Mouse (Mus musculus) forebrain, embryonic 16.5 days (tissue): ENCODE data around the gene Otulinl. TPM values are rescaled to one million over a fixed set of nuclear protein-coding genes. Genes with fewer than 3 reads are reported as not detected.
A peak's percentile ranks its signal among the peaks of the same experiment; 100 is the strongest.
"Not testable (repeated sequence)": the region's sequence is repeated elsewhere in the genome, so short reads cannot be mapped to it uniquely, and the experiment has no call there.

Source experiments
- ATAC-seq: fragments of 200-750 bp; cut with Nextera tagmentation; 2 replicates; pipeline ENCODE4 v1.8.0; 2017; ENCODE audit warnings: mild to moderate bottlenecking, moderate library complexity
- H3K27ac ChIP-seq: fragments of 300-500 bp; sonication (generic); 2 replicates; pipeline ENCODE4 v1.5.1; 2014; ENCODE audit warnings: low read length, control low read depth
- H3K27me3 ChIP-seq: fragments of 300-500 bp; sonication (generic); replicated peaks from 2 replicates; pipeline ENCODE4 v1.6.1; 2014; ENCODE audit warnings: low read length; ENCODE audit not compliant: control insufficient read depth, insufficient read depth
- H3K36me3 ChIP-seq: fragments of 300-500 bp; sonication (generic); 2 replicates; pipeline ENCODE4 v1.6.1; 2014; ENCODE audit not compliant: control insufficient read depth, insufficient read depth
- H3K4me1 ChIP-seq: fragments of 300-500 bp; sonication (generic); replicated peaks from 2 replicates; pipeline ENCODE4 v1.6.1; 2014; ENCODE audit warnings: low read length; ENCODE audit not compliant: control insufficient read depth, insufficient read depth
- H3K4me2 ChIP-seq: fragments of 300-500 bp; sonication (generic); 2 replicates; pipeline ENCODE4 v1.6.1; 2014; ENCODE audit warnings: mild to moderate bottlenecking, low read length, control low read depth
- H3K4me3 ChIP-seq: fragments of 300-500 bp; sonication (generic); replicated peaks from 2 replicates; pipeline ENCODE4 v1.5.1; 2014; ENCODE audit warnings: mild to moderate bottlenecking, low read length, control low read depth
- H3K9ac ChIP-seq: fragments of 300-500 bp; sonication (generic); replicated peaks from 2 replicates; pipeline ENCODE4 v1.6.1; 2014; ENCODE audit warnings: low read depth, low read length, control low read depth
- H3K9me3 ChIP-seq: fragments of 300-500 bp; sonication (generic); 2 replicates; pipeline ENCODE4 v1.6.1; 2016; ENCODE audit warnings: low read length; ENCODE audit not compliant: control insufficient read depth
- WGBS: fragments of 180-500 bp; shearing (Covaris S2); extraction: QIAGEN DNeasy Blood & Tissue Kit; methylation state at CpG from one replicate; pipeline ENCODE4 v1.1.7; 2014; 5-methylcytosine and 5-hydroxymethylcytosine counted together
- polyA plus RNA-seq: library from polyadenylated mRNA; unstranded; fragments of >200 nt; fragmentation: Nextera tagmentation; extraction: Ambion mirVana; gene quantifications from 2 replicates; pipeline ENCODE4 v1.2.1, GENCODE M21; 2015

Gene Otulinl
- polyA plus RNA-seq, result 13.6 and 15.3 TPM in 2 replicates

DNA sequence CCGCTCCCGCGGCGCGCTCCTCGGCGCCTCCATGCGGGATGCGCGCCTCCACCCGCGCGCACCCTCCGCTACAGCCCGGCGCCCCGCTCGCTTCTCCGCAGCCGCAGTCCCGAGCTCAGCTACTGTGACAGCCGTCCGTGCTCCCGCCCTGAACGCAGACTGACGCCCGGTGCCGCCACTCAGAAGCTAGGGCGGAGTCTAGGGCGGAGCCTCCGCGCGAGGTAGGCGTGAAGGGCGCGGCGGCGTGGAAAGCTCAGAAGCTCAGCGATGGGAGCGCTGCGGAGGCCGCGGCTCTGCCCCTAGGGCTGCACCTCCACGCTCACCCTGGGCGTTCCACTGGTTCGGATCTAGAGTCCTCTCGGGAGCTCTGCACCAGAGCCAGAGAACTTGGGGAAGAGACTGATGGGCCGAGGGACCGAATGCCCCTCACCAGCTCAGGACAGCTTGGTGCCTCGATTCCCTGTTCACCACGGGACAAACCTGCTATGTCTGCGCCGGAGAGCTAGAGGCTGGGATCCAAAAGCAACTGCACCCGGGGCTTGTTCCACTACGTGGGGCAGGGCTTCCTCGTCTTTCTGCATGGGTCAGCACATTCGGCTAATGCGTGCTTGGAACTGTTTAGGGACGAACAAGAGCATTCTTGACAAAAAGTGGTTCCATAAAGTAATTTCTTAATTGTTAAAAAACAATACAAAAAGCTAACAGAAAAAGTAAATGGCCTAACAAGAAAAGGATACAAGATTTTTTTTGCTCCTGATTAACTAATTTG is at the start of gene Otulinl:
Otulinl (minus strand) TSS at position 161 of the 769 bp plus-strand sequence.
- H3K9ac ChIP-seq, result peak within 1 kb of the TSS; percentile 82
- H3K27me3 ChIP-seq, result no peaks in the 10 kb centered on the region
- H3K4me2 ChIP-seq, result peak within 1 kb of the TSS; percentile 90
- peak; percentile 100 for ATAC-seq
- under 1% methylated on average over 57 of the region's 59 CpGs for WGBS
- no peaks in the 10 kb centered on the region for H3K36me3 ChIP-seq
- no peaks in the 10 kb centered on the region for H3K9me3 ChIP-seq
- peak within 1 kb of the TSS; percentile 67 for H3K4me3 ChIP-seq
- H3K27ac ChIP-seq, result no peak within 1 kb of the TSS; the same call in 1 of the 2 replicates
- H3K4me1 ChIP-seq, result 0 out of 2 replicates have a peak, but pooled peaks cover 2% of the 10 kb centered on the region

DNA sequence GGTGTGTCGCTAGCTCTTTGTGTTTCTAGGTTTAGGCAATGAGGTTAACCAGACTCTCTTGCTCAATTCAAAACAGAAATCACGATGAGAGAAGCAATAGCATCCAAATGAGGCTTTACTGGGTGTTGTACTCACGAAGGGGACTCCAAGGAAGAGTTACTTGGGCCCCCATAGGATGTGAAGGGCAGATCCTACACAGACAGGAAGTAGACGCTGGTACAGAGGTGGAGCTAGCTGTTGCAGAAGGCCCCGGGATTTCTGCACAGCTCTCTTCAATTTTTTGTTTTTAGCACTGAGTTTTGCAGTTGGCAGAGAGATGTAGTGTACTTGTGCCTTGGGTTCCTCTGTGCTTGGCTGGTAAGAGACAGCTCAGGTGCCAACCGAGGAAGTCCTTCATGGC is 44.8 kb upstream of the Otulinl start:
- WGBS, result 76% methylated on average over 6 of the region's 6 CpGs
- no peak overlapping the region for H3K4me3 ChIP-seq
- no peak for ATAC-seq
- H3K9me3 ChIP-seq, result no peaks in the 10 kb centered on the region
- no peaks in the 10 kb centered on the region; the same call in 1 of the 2 replicates for H3K36me3 ChIP-seq
- H3K4me2 ChIP-seq, result no peak overlapping the region
- no peak overlapping the region for H3K9ac ChIP-seq
- H3K27ac ChIP-seq, result no peak overlapping the region
- H3K27me3 ChIP-seq, result no peaks in the 10 kb centered on the region
- no peaks in the 10 kb centered on the region for H3K4me1 ChIP-seq

DNA sequence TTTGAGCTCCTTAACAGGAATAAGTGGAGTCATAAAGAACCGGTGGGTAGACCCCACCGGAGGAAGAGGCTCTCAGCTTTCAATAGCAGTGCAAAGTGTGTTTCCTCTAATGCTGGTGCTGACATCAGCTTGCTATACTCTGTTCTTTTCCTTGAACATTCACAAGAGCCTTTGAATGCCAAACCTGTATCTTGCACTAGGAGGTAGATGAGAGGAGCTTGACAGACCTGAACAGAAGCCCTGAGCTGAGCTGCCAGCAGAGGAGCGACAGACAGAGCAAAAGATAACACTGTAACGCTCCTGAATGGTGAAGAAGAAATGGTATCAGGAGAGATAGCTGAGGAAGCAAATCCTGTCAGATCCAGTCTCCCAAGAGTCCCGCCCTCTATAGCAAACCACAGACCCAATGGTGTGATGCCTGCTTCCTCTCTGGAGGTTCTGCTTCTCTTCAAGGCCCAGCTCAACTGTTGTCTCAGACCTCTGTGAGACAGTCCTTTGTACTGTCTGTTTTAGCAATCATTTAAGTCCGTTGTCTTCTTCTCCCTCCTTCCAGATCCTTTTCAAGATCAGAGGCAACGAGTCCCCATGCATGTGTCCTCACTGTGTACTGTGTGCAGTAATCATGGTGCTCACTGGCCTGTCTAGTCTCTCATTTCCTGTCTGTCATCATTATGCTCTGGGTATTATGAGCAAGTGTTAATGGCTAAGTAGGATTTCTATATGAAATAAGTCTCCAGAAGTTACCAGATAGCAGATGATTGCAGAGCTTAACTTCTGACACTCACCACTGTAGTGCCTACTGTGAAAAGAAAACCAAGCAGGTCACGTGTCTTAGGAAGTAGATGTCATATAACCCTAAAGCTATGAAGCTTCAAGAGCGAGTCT is 43.7 kb upstream of the Otulinl start:
- H3K4me2 ChIP-seq, result no peak overlapping the region
- H3K4me3 ChIP-seq, result no peak overlapping the region
- H3K4me1 ChIP-seq, result no peaks in the 10 kb centered on the region
- H3K27ac ChIP-seq, result no peak overlapping the region
- no peaks in the 10 kb centered on the region for H3K27me3 ChIP-seq
- no peaks in the 10 kb centered on the region for H3K9me3 ChIP-seq
- no peak for ATAC-seq
- H3K9ac ChIP-seq, result no peak overlapping the region
- no peaks in the 10 kb centered on the region; the same call in 1 of the 2 replicates for H3K36me3 ChIP-seq
- WGBS, result 85% methylated on average over 9 of the region's 9 CpGs

DNA sequence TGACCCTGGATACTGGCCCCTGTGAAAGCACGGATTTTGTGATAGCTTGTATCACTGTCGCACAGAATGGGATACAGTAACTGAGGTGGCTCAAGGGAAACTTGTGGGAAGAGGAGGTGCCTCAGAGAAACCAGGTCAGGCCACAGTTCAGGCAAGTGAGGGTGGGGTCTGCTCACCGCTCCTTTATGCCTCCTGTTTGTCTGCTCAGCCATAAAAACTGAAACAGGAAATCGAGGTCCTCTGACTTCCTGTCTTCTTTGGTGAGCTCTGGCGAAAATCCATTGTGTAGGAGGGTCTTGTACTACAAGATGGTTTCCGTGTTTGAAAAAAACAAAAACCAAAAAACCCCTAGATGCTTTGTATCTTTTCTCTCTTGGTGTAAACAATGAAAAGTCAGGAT is 42.9 kb upstream of the Otulinl start:
- no peak overlapping the region for H3K9ac ChIP-seq
- H3K27ac ChIP-seq, result no peak overlapping the region
- H3K27me3 ChIP-seq, result no peaks in the 10 kb centered on the region
- WGBS, result 83% methylated on average over 6 of the region's 6 CpGs
- no peak for ATAC-seq
- H3K4me2 ChIP-seq, result no peak overlapping the region
- H3K4me1 ChIP-seq, result no peaks in the 10 kb centered on the region
- H3K9me3 ChIP-seq, result no peaks in the 10 kb centered on the region
- no peak overlapping the region for H3K4me3 ChIP-seq
- no peaks in the 10 kb centered on the region; the same call in 1 of the 2 replicates for H3K36me3 ChIP-seq

DNA sequence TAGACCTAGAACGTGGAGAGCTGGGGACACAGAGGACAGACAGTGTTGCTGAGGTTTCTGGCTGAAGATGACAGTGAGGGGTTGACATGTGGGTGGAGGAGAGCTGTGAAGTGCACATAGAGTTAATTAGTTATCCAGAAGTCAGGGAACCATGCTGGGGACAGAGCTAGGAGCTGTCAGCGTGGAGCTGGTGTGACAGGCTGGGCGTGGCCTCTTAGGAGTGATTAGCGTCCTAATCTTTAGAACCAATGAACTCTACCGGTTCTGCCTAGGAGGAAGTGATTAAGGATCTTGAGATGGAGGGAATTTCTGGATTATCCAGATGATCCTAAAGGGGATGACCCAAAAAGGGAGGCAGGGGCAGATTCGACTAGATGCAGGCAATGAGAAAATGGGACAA is 42.4 kb upstream of the Otulinl start:
- Histone ChIP-seq H3K4me3 (no peak overlapping the region), H3K27me3 (no peaks in the 10 kb centered on the region)
- ATAC-seq, result no peak

DNA sequence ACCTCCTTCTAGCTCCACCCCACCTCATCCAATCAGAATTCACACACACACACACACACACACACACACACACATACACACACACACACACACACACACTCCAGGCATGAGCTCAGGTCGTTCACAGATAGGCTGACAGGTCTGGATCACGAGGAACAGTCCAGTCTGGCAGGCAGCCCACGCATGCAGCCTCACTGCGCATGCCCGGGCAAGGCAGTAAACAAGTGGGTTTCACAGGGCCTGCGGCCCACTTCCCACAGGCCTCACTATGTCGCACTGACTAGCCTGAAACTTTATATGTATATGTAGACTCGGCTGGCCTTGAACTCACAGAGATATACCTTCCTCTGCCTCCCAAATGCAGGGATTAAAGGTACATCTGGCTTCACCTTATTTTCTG is 38.9 kb upstream of the Otulinl start:
- H3K36me3 ChIP-seq, H3K4me2 ChIP-seq, H3K4me3 ChIP-seq, H3K4me1 ChIP-seq, H3K9ac ChIP-seq, H3K27ac ChIP-seq, H3K27me3 ChIP-seq, ATAC-seq, H3K9me3 ChIP-seq: not testable (repeated sequence)
- WGBS, result 86% methylated on average over 8 of the region's 8 CpGs

More for the DNA sequence above, 42.4 kb upstream of the Otulinl start:
- 62% methylated on average over 6 of the region's 6 CpGs for WGBS
- Histone ChIP-seq H3K36me3 (no peaks in the 10 kb centered on the region; the same call in 1 of the 2 replicates), H3K27ac (no peak overlapping the region), H3K4me1 (no peaks in the 10 kb centered on the region), H3K9ac (no peak overlapping the region), H3K9me3 (no peaks in the 10 kb centered on the region), H3K4me2 (no peak overlapping the region)

DNA sequence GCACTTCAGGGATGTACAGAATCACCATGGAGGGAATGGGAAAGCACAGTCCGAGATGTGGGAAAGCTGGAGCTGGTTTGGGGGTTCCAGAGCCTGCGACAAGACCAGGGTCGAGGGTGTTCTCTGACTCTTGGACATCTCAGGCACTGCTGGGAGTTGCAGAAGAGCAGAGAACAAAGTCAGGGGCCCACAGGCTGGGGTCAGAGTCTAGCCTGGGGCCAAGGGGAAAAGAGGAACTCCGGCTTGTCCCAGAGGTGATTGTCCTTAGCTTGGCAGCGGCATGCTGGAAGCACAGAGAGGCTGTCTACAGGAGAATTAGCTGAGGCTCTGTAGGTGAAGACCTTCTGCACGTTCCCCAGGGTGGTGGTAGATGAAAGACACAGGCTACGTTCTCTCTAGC is 37.3 kb upstream of the Otulinl start:
- no peak for ATAC-seq
- no peak overlapping the region for H3K9ac ChIP-seq

DNA sequence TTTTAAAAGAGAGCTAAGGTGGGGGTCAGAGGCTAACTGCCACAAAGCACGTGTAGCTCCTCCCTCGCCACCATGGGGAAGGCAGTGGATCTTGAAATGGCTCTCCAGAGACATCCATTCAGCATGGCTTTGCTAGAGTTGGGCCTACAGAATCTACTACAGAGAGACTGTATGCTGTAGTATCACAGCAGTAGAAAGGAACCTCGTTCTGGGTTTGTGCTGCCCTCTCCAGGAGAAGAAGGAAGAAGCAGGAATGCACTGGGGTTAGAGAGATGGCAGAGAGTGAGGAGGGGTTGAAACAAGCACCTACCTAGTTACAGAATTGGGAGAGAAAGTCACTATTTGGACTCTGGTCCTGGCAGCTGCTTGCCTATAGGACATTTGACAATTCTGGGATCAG is 34.0 kb upstream of the Otulinl start:
- Histone ChIP-seq H3K36me3 (no peaks in the 10 kb centered on the region), H3K4me2 (no peak overlapping the region), H3K27ac (no peak overlapping the region), H3K4me3 (no peak overlapping the region), H3K4me1 (no peaks in the 10 kb centered on the region), H3K27me3 (no peaks in the 10 kb centered on the region), H3K9ac (no peak overlapping the region), H3K9me3 (no peaks in the 10 kb centered on the region)
- WGBS, result 32% methylated on average over 3 of the region's 3 CpGs
- ATAC-seq, result no peak

More for the DNA sequence above, 37.3 kb upstream of the Otulinl start:
- Histone ChIP-seq H3K27ac (no peak overlapping the region), H3K4me2 (no peak overlapping the region), H3K4me3 (no peak overlapping the region), H3K4me1 (no peaks in the 10 kb centered on the region), H3K36me3 (no peaks in the 10 kb centered on the region), H3K9me3 (no peaks in the 10 kb centered on the region), H3K27me3 (no peaks in the 10 kb centered on the region)
- 85% methylated on average over 7 of the region's 7 CpGs for WGBS

DNA sequence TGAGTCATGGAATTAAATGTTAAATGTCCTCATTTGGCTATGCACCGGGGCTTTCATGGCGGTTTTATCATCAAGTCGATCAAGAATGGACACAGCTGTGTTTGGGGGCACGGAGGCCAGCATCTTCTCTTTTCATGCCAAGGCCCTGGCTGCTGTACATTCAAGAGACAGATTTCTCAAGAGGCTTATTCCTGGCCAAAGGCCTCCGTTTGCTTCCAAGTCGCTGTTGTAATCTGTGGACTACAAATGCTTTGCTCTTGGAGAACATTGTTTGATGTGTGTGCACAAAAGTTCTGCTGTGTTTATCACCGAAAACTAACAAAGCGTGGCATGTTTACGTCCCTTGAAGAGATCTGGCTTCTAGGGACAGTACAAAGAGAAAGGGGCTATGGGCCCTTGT is 29.3 kb upstream of the Otulinl start:
- Histone ChIP-seq H3K4me2 (no peak overlapping the region), H3K9ac (no peak overlapping the region), H3K27me3 (no peaks in the 10 kb centered on the region), H3K36me3 (no peaks in the 10 kb centered on the region), H3K4me1 (no peaks in the 10 kb centered on the region), H3K9me3 (no peaks in the 10 kb centered on the region), H3K4me3 (no peak overlapping the region), H3K27ac (no peak overlapping the region)
- no peak for ATAC-seq
- WGBS, result 83% methylated on average over 9 of the region's 9 CpGs
